Mouse (Mus musculus): ENCODE data around the gene Prkar1a.
"Not testable (repeated sequence)": the region's sequence is repeated elsewhere in the genome, so short reads cannot be mapped to it uniquely, and the experiment has no call there.

GRCm38 (mm10) chr11:109660526-109660925, 11.3 kb downstream of the Prkar1a start:
- TF ChIP-seq CTCF (IDR thresholded peaks at IDR 0.05; ENCODE audit: extremely low read depth, insufficient read length, insufficient replicate concordance, low read depth, low read length); POLR2A (IDR thresholded peaks at IDR 0.05; ENCODE audit: low read depth, low read length): not testable (repeated sequence)
